Mouse (Mus musculus): ENCODE measurements around the gene Prpf8.

DNA sequence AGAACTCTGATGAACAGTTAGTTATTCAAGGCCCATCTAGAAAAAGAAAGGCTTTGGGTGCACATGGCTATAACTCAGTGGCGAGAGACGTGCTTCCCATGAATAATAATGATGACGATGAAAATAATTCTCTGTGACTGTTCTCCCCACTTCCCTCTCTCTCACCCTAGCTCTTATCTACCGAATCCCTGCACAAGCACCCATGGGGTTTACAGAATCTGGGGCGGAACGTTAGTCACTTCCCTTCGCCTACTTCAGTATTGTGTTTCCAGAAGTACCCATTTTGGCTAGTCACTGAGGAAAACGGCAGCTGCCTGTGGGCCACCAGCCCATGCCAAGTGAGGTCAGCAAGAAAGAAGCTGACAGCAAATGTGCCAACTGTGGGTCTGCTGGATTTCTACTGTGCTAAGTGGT, 28.0 kb upstream of the Prpf8 start:
- no peak for TF ChIP-seq CTCF (IDR thresholded peaks at IDR 0.05; ENCODE audit: insufficient read depth, low read depth, low read length)
- no peak for TF ChIP-seq POLR2A (IDR thresholded peaks at IDR 0.05; ENCODE audit: insufficient read depth, low read depth, low read length)

Measured in olfactory bulb, adult 2 months (tissue).